Mouse (Mus musculus): ENCODE measurements around the gene Fam171a2. TPM values are rescaled to one million over a fixed set of nuclear protein-coding genes. Genes with fewer than 3 reads are reported as not detected.
A peak's percentile ranks its signal among the peaks of the same experiment; 100 is the strongest.

The Fam171a2 gene
- polyA plus RNA-seq, 1 experiment from 2014 or later: 3.2 TPM

- Histone ChIP-seq H3K4me3 (ENCODE audit: low read depth, low read length) (peak within 1 kb of the TSS; percentile 72), H3K9me3 (ENCODE audit: low read length) (no peaks in the 10 kb centered on the region), H3K9ac (replicated peaks; ENCODE audit: low read depth) (peak within 1 kb of the TSS; percentile 27), H3K36me3 (ENCODE audit: insufficient read depth, low read length) (peaks cover 8% of the 10 kb centered on the region; the same call in 1 of the 2 replicates), H3K4me2 (replicated peaks; ENCODE audit: low read depth, low read length) (peak within 1 kb of the TSS; percentile 63), H3K4me1 (ENCODE audit: insufficient read depth, low read depth, low read length) (peaks cover 9% of the 10 kb centered on the region; the same call in 1 of the 2 replicates), H3K27me3 (replicated peaks; ENCODE audit: insufficient read depth, low read length) (no peaks in the 10 kb centered on the region), H3K27ac (ENCODE audit: low read length) (peak within 1 kb of the TSS; percentile 80)
- DNase-seq (ENCODE audit: low spot score): peak; percentile 100
- TF ChIP-seq EP300 (IDR thresholded peaks at IDR 0.05): peak; percentile 75
- no peak for TF ChIP-seq CTCF (IDR thresholded peaks at IDR 0.05)
- ATAC-seq: peak; percentile 93
- WGBS: under 1% methylated on average over 28 of the region's 29 CpGs
Observed at GRCm38 (mm10) chr11:102430121-102431017, 17.1 kb downstream of the Fam171a2 start, which contains the start of gene Grn. Gene Grn (plus strand): TSS chr11:102430315.

GRCm38 (mm10) chr11:102429551-102429950 is 17.9 kb downstream of the Fam171a2 start:
- Histone ChIP-seq H3K9ac (replicated peaks; ENCODE audit: low read depth) (no peak overlapping the region; the same call in 1 of the 2 replicates), H3K4me2 (replicated peaks; ENCODE audit: low read depth, low read length) (peak overlapping the region; percentile 63), H3K36me3 (ENCODE audit: insufficient read depth, low read length) (no peaks in the 10 kb centered on the region), H3K4me3 (ENCODE audit: low read depth, low read length) (peak overlapping the region; percentile 72), H3K9me3 (ENCODE audit: low read length) (no peaks in the 10 kb centered on the region), H3K4me1 (ENCODE audit: insufficient read depth, low read depth, low read length) (peaks cover 9% of the 10 kb centered on the region; the same call in 1 of the 2 replicates), H3K27ac (ENCODE audit: low read length) (peak overlapping the region; percentile 22; the same call in 1 of the 2 replicates), H3K27me3 (replicated peaks; ENCODE audit: insufficient read depth, low read length) (no peaks in the 10 kb centered on the region)
- ATAC-seq (no peak), DNase-seq (ENCODE audit: low spot score) (no peak)
- TF ChIP-seq EP300 (IDR thresholded peaks at IDR 0.05): no peak
- WGBS: 26% methylated on average over 3 of the region's 3 CpGs

DNA sequence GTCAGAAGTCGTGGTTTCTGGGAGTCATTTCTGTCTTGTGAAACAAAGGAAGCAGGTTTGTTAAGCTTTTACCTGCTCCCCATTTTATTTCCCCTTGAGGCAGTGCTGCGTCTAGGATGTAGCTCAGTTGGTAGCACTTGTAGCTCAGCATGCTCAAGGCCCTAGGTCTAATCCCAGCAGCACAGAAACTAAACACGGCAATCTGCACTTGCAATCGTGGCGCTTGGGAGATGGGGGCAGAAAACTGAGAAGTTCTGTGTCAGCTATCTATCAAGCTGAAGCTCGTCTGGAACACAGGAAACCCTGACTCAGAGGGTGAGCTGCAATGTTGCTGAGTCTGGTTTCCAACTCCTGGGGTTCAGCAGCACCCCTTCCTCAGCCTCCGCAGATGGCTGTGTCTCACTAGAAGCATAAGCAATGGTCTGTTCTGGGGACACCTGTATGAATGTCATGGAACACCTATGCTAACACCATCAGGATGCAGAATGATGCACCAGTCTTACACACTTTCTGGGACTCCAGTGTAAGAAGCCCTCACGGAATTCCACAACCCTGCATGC is 18.4 kb downstream of the Fam171a2 start:
- peaks cover 9% of the 10 kb centered on the region; the same call in 1 of the 2 replicates for H3K4me1 ChIP-seq (ENCODE audit: insufficient read depth, low read depth, low read length)
- no peaks in the 10 kb centered on the region for H3K36me3 ChIP-seq (ENCODE audit: insufficient read depth, low read length)
- H3K27ac ChIP-seq (ENCODE audit: low read length): no peak overlapping the region
- WGBS: 56% methylated on average over 8 of the region's 8 CpGs
- no peak overlapping the region for H3K4me3 ChIP-seq (ENCODE audit: low read depth, low read length)
- H3K9me3 ChIP-seq (ENCODE audit: low read length): no peaks in the 10 kb centered on the region
- ATAC-seq (no peak), DNase-seq (ENCODE audit: low spot score) (no peak)
- no peaks in the 10 kb centered on the region for H3K27me3 ChIP-seq (replicated peaks; ENCODE audit: insufficient read depth, low read length)
- H3K4me2 ChIP-seq (replicated peaks; ENCODE audit: low read depth, low read length): no peak overlapping the region; the same call in 1 of the 2 replicates
- TF ChIP-seq EP300 (IDR thresholded peaks at IDR 0.05) (no peak), CTCF (IDR thresholded peaks at IDR 0.05) (no peak)
- H3K9ac ChIP-seq (replicated peaks; ENCODE audit: low read depth): no peak overlapping the region

DNA sequence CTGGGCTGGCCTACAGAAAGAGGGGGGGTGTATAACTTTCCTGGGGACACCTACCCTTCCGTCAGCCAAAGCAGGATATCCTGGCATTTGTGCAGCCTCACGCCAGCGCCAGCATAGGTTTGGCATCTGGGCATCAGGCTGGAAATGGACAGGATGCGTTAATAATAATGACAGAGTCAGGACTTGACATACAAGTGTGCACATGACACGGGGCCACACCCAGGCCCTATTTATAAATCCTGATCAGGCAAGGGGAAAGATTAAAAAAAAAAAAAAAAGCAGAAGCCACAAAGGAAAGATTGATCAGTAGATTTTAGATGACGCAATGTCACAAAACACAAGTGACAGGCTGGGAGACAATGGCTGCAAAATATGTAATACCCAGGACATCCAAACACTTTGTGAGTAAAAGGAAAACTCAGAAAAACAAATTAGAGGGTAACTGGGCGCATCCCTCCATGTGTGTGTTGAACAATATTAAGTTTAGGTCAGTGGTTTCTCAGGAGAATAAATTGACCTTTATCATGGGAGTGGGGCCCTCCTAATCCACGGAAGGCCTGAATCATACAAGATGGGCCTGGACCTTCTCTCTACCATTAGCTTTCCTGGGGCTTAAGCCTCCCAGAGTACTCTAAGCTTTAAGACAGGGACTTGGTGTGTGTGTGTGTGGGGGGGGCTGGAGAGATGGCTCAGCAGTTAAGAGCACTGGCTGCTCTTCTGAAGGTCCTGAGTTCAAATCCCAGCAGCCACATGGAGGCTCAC is 21.7 kb downstream of the Fam171a2 start:
- Histone ChIP-seq H3K9ac (replicated peaks; ENCODE audit: low read depth) (no peak overlapping the region), H3K4me2 (replicated peaks; ENCODE audit: low read depth, low read length) (no peak overlapping the region), H3K36me3 (ENCODE audit: insufficient read depth, low read length) (no peaks in the 10 kb centered on the region), H3K9me3 (ENCODE audit: low read length) (no peaks in the 10 kb centered on the region), H3K4me3 (ENCODE audit: low read depth, low read length) (no peak overlapping the region), H3K27me3 (replicated peaks; ENCODE audit: insufficient read depth, low read length) (no peaks in the 10 kb centered on the region), H3K27ac (ENCODE audit: low read length) (no peak overlapping the region), H3K4me1 (ENCODE audit: insufficient read depth, low read depth, low read length) (no peaks in the 10 kb centered on the region)
- TF ChIP-seq CTCF (IDR thresholded peaks at IDR 0.05) (no peak), EP300 (IDR thresholded peaks at IDR 0.05) (peak; percentile 82; the same call in 1 of the 2 replicates)
- DNase-seq (ENCODE audit: low spot score) (peak; percentile 64), ATAC-seq (peak; percentile 59)
- WGBS: 65% methylated on average over 8 of the region's 8 CpGs

- H3K27me3 ChIP-seq (replicated peaks; ENCODE audit: insufficient read depth, low read length): no peaks in the 10 kb centered on the region
- 81% methylated on average over 6 of the region's 6 CpGs for WGBS
- no peak for ATAC-seq
- H3K27ac ChIP-seq (ENCODE audit: low read length): no peak overlapping the region
- no peak overlapping the region for H3K4me3 ChIP-seq (ENCODE audit: low read depth, low read length)
- H3K36me3 ChIP-seq (ENCODE audit: insufficient read depth, low read length): no peaks in the 10 kb centered on the region
- no peak for TF ChIP-seq CTCF (IDR thresholded peaks at IDR 0.05)
- TF ChIP-seq EP300 (IDR thresholded peaks at IDR 0.05): no peak
- no peaks in the 10 kb centered on the region for H3K9me3 ChIP-seq (ENCODE audit: low read length)
- H3K4me1 ChIP-seq (ENCODE audit: insufficient read depth, low read depth, low read length): no peaks in the 10 kb centered on the region
- H3K4me2 ChIP-seq (replicated peaks; ENCODE audit: low read depth, low read length): no peak overlapping the region
- no peak overlapping the region for H3K9ac ChIP-seq (replicated peaks; ENCODE audit: low read depth)
- no peak for DNase-seq (ENCODE audit: low spot score)
Observed at GRCm38 (mm10) chr11:102424666-102425065, 22.8 kb downstream of the Fam171a2 start.

DNA sequence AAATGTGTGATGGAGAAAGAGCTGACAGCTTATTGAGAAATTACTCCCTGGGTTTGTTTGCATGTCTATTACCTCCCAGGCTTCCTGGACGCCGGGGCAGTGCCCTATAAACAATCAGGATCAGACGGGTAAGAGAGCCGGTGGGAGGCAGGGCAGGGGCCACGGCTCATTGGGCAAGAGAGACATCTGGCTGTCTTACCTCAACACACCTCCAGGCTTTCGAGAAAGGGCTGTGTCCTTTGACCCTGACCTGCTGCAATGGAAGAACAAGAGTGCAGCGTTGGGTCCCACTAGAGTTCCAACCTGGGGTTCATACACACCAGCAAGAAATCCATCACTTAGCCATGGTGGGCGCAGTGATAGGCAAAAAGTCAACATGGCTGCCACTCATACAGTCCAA is 25.9 kb downstream of the Fam171a2 start:
- Histone ChIP-seq H3K4me2 (replicated peaks; ENCODE audit: low read depth, low read length) (no peak overlapping the region), H3K9me3 (ENCODE audit: low read length) (no peaks in the 10 kb centered on the region), H3K9ac (replicated peaks; ENCODE audit: low read depth) (no peak overlapping the region), H3K4me1 (ENCODE audit: insufficient read depth, low read depth, low read length) (no peaks in the 10 kb centered on the region), H3K36me3 (ENCODE audit: insufficient read depth, low read length) (no peaks in the 10 kb centered on the region), H3K27me3 (replicated peaks; ENCODE audit: insufficient read depth, low read length) (no peaks in the 10 kb centered on the region), H3K4me3 (ENCODE audit: low read depth, low read length) (no peak overlapping the region), H3K27ac (ENCODE audit: low read length) (no peak overlapping the region)
- no peak for DNase-seq (ENCODE audit: low spot score)
- ATAC-seq: no peak
- TF ChIP-seq CTCF (IDR thresholded peaks at IDR 0.05) (no peak), EP300 (IDR thresholded peaks at IDR 0.05) (no peak)
- 37% methylated on average over 8 of the region's 8 CpGs for WGBS

All from lung, postnatal 0 days (tissue).